Mouse (Mus musculus): ENCODE results near the gene Fbxw11.
"Not testable (repeated sequence)": the region's sequence is repeated elsewhere in the genome, so short reads cannot be mapped to it uniquely, and the experiment has no call there.

The Fbxw11 gene

GRCm38 (mm10) chr11:32642249-32642876 lies at the start of gene Fbxw11:
Fbxw11 (plus strand) TSS chr11:32642724.
- DNase-seq (ENCODE audit: inconsistent ontology term) = peak; percentile 97

- DNase-seq (ENCODE audit: inconsistent ontology term) = no peak
Observed at GRCm38 (mm10) chr11:32593081-32593480, 49.4 kb upstream of the Fbxw11 start.

GRCm38 (mm10) chr11:32594122-32594521 lies 48.4 kb upstream of the Fbxw11 start:
- no peak for DNase-seq (ENCODE audit: inconsistent ontology term)

GRCm38 (mm10) chr11:32600371-32600770 lies 42.2 kb upstream of the Fbxw11 start:
- DNase-seq (ENCODE audit: inconsistent ontology term) = no peak

GRCm38 (mm10) chr11:32601528-32602323 lies 40.8 kb upstream of the Fbxw11 start:
- peak; percentile 74 for DNase-seq (ENCODE audit: inconsistent ontology term)

- no peak for DNase-seq (ENCODE audit: inconsistent ontology term)
Observed at GRCm38 (mm10) chr11:32604663-32605062, 37.9 kb upstream of the Fbxw11 start.

- peak; percentile 90 for DNase-seq (ENCODE audit: inconsistent ontology term)
Observed at GRCm38 (mm10) chr11:32605131-32605860, 37.2 kb upstream of the Fbxw11 start.

GRCm38 (mm10) chr11:32605907-32606306 lies 36.6 kb upstream of the Fbxw11 start:
- no peak for DNase-seq (ENCODE audit: inconsistent ontology term)

GRCm38 (mm10) chr11:32607319-32607718 lies 35.2 kb upstream of the Fbxw11 start:
- no peak for DNase-seq (ENCODE audit: inconsistent ontology term)

GRCm38 (mm10) chr11:32610616-32611015 lies 31.9 kb upstream of the Fbxw11 start:
- DNase-seq (ENCODE audit: inconsistent ontology term) = no peak

- no peak for DNase-seq (ENCODE audit: inconsistent ontology term)
Observed at GRCm38 (mm10) chr11:32612304-32612703, 30.2 kb upstream of the Fbxw11 start.

- DNase-seq (ENCODE audit: inconsistent ontology term) = no peak
Observed at GRCm38 (mm10) chr11:32614463-32614862, 28.1 kb upstream of the Fbxw11 start.

GRCm38 (mm10) chr11:32615561-32615960 lies 27.0 kb upstream of the Fbxw11 start:
- DNase-seq (ENCODE audit: inconsistent ontology term) = no peak

GRCm38 (mm10) chr11:32616091-32616490 lies 26.4 kb upstream of the Fbxw11 start:
- no peak for DNase-seq (ENCODE audit: inconsistent ontology term)

- DNase-seq (ENCODE audit: inconsistent ontology term) = no peak
Observed at GRCm38 (mm10) chr11:32618036-32618435, 24.5 kb upstream of the Fbxw11 start.

GRCm38 (mm10) chr11:32618641-32619040 lies 23.9 kb upstream of the Fbxw11 start:
- not testable (repeated sequence) for DNase-seq (ENCODE audit: inconsistent ontology term)

GRCm38 (mm10) chr11:32619257-32619816 lies 23.2 kb upstream of the Fbxw11 start:
- DNase-seq (ENCODE audit: inconsistent ontology term) = peak; percentile 78

- DNase-seq (ENCODE audit: inconsistent ontology term) = no peak
Observed at GRCm38 (mm10) chr11:32619866-32620456, 22.6 kb upstream of the Fbxw11 start.

GRCm38 (mm10) chr11:32621831-32622478 lies 20.6 kb upstream of the Fbxw11 start:
- no peak for DNase-seq (ENCODE audit: inconsistent ontology term)

- no peak for DNase-seq (ENCODE audit: inconsistent ontology term)
Observed at GRCm38 (mm10) chr11:32622479-32623190, 19.9 kb upstream of the Fbxw11 start.

- DNase-seq (ENCODE audit: inconsistent ontology term) = no peak
Observed at GRCm38 (mm10) chr11:32623236-32623635, 19.3 kb upstream of the Fbxw11 start.
